Mouse (Mus musculus) hindbrain, postnatal 0 days (tissue): Measurements from ENCODE around the gene Pax8. TPM values are rescaled to one million over a fixed set of nuclear protein-coding genes. Genes with fewer than 3 reads are reported as not detected.

Source experiments
- ATAC-seq: fragments of 200-750 bp; cut with Nextera tagmentation; 2 replicates; pipeline ENCODE4 v1.8.0; 2017; ENCODE audit warnings: mild to moderate bottlenecking, moderate TSS enrichment, moderate library complexity
- DNase-seq: peaks from one replicate; pipeline ENCODE4 v3.0.0-alpha.2; 2015; ENCODE audit warnings: low spot score
- H3K27ac ChIP-seq: fragments of 300-500 bp; sonication (generic); 2 replicates; pipeline ENCODE4 v1.5.1; 2014; ENCODE audit warnings: mild to moderate bottlenecking
- H3K27me3 ChIP-seq: fragments of 300-500 bp; sonication (generic); 2 replicates; pipeline ENCODE4 v1.6.1; 2014; ENCODE audit warnings: low read length, mixed read lengths; ENCODE audit not compliant: insufficient read depth
- H3K36me3 ChIP-seq: fragments of 300-500 bp; sonication (generic); 2 replicates; pipeline ENCODE4 v1.6.1; 2014; ENCODE audit warnings: low read length, mixed read lengths; ENCODE audit not compliant: insufficient read depth
- H3K4me1 ChIP-seq: fragments of 300-500 bp; sonication (generic); 2 replicates; pipeline ENCODE4 v1.6.1; 2014; ENCODE audit warnings: antibody characterized with exemption, low read length, mixed read lengths; ENCODE audit not compliant: insufficient read depth
- H3K4me2 ChIP-seq: fragments of 300-500 bp; sonication (generic); 2 replicates; pipeline ENCODE4 v1.6.1; 2014; ENCODE audit warnings: low read depth, mild to moderate bottlenecking, low read length, moderate library complexity, mixed read lengths
- H3K4me3 ChIP-seq: fragments of 300-500 bp; sonication (generic); 2 replicates; pipeline ENCODE4 v1.5.1; 2014; ENCODE audit warnings: low read length
- H3K9ac ChIP-seq: fragments of 300-500 bp; sonication (generic); replicated peaks from 2 replicates; pipeline ENCODE4 v1.6.1; 2014; ENCODE audit warnings: mild to moderate bottlenecking, low read length, moderate library complexity, mixed read lengths
- H3K9me3 ChIP-seq: fragments of 300-500 bp; sonication (generic); 2 replicates; pipeline ENCODE4 v1.6.1; 2016; ENCODE audit warnings: low read length, mixed read lengths
- CTCF ChIP-seq: IDR thresholded peaks from 2 replicates; pipeline ENCODE4 v1.5.1; 2016; ENCODE audit warnings: antibody characterized with exemption, control low read depth, low read depth
- WGBS: fragments of 180-500 bp; shearing (Covaris S2); extraction: QIAGEN DNeasy Blood & Tissue Kit; methylation state at CpG from one replicate; pipeline ENCODE4 v1.1.7; 2014; 5-methylcytosine and 5-hydroxymethylcytosine counted together
- polyA plus RNA-seq: library from polyadenylated mRNA; unstranded; fragments of >200 nt; fragmentation: Nextera tagmentation; extraction: Ambion mirVana; gene quantifications from 2 replicates; pipeline ENCODE4 v1.2.1, GENCODE M21; 2015
- total RNA-seq: library from RNA; depleted of rRNA; stranded (reverse); fragments of >200 nt; gene quantifications from 2 replicates; pipeline ENCODE4 v1.2.3, GENCODE M21; 2014

Gene Pax8
- total and polyA plus RNA-seq, 2 experiments from 2014 or later = 16.3 to 32.0 TPM

- ATAC-seq (no peak), DNase-seq (no peak)
- no peak overlapping the region for H3K27ac ChIP-seq
- no peaks in the 10 kb centered on the region for H3K9me3 ChIP-seq
- H3K4me3 ChIP-seq = no peak overlapping the region
- TF ChIP-seq CTCF = no peak
- H3K36me3 ChIP-seq = no peaks in the 10 kb centered on the region
- no peaks in the 10 kb centered on the region for H3K27me3 ChIP-seq
- no peak overlapping the region for H3K4me2 ChIP-seq
- H3K4me1 ChIP-seq = 0 out of 2 replicates have a peak, but pooled peaks cover 7% of the 10 kb centered on the region
- 89% methylated on average over 4 of the region's 4 CpGs for WGBS
- no peak overlapping the region for H3K9ac ChIP-seq
These were observed 57.8 kb downstream of the Pax8 start for GRCm38 (mm10) chr2:24417564-24417963.

- no peaks in the 10 kb centered on the region for H3K27me3 ChIP-seq
- WGBS = 14% methylated on average over 2 of the region's 2 CpGs
- H3K9ac ChIP-seq = no peak overlapping the region
- H3K36me3 ChIP-seq = no peaks in the 10 kb centered on the region
- no peak overlapping the region for H3K4me2 ChIP-seq
- no peaks in the 10 kb centered on the region for H3K9me3 ChIP-seq
- H3K27ac ChIP-seq = peak overlapping the region; percentile 27; the same call in 1 of the 2 replicates
- DNase-seq (no peak), ATAC-seq (peak; percentile 37; the same call in 1 of the 2 replicates)
- no peak overlapping the region for H3K4me3 ChIP-seq
- H3K4me1 ChIP-seq = 0 out of 2 replicates have a peak, but pooled peaks cover 7% of the 10 kb centered on the region
- TF ChIP-seq CTCF = no peak
These were observed 58.3 kb downstream of the Pax8 start for GRCm38 (mm10) chr2:24417106-24417505.

- Histone ChIP-seq H3K27me3 (no peaks in the 10 kb centered on the region), H3K36me3 (no peaks in the 10 kb centered on the region), H3K4me2 (no peak overlapping the region), H3K9me3 (no peaks in the 10 kb centered on the region), H3K4me3 (no peak overlapping the region), H3K4me1 (0 out of 2 replicates have a peak, but pooled peaks cover 7% of the 10 kb centered on the region), H3K9ac (no peak overlapping the region), H3K27ac (peak overlapping the region; percentile 27; the same call in 1 of the 2 replicates)
- ATAC-seq (peak; percentile 67), DNase-seq (peak; percentile 54)
- WGBS = 6% methylated on average over 9 of the region's 9 CpGs
- no peak for TF ChIP-seq CTCF
These were observed 58.7 kb downstream of the Pax8 start for GRCm38 (mm10) chr2:24416668-24417067.

- Histone ChIP-seq H3K9ac (no peak overlapping the region), H3K4me2 (no peak overlapping the region), H3K4me1 (0 out of 2 replicates have a peak, but pooled peaks cover 7% of the 10 kb centered on the region), H3K36me3 (no peaks in the 10 kb centered on the region), H3K9me3 (no peaks in the 10 kb centered on the region), H3K4me3 (no peak overlapping the region), H3K27me3 (no peaks in the 10 kb centered on the region), H3K27ac (no peak overlapping the region)
- no peak for TF ChIP-seq CTCF
- ATAC-seq (no peak), DNase-seq (no peak)
- 71% methylated on average over 4 of the region's 4 CpGs for WGBS
These were observed 61.7 kb downstream of the Pax8 start for GRCm38 (mm10) chr2:24413677-24414076.

- Histone ChIP-seq H3K4me2 (no peak overlapping the region), H3K9me3 (no peaks in the 10 kb centered on the region), H3K9ac (no peak overlapping the region), H3K4me3 (no peak overlapping the region), H3K27ac (no peak overlapping the region), H3K27me3 (no peaks in the 10 kb centered on the region), H3K36me3 (no peaks in the 10 kb centered on the region), H3K4me1 (0 out of 2 replicates have a peak, but pooled peaks cover 7% of the 10 kb centered on the region)
- WGBS = 63% methylated on average over 3 of the region's 3 CpGs
- DNase-seq = no peak
- no peak for ATAC-seq
- no peak for TF ChIP-seq CTCF
These were observed 62.2 kb downstream of the Pax8 start for GRCm38 (mm10) chr2:24413172-24413571.

- Histone ChIP-seq H3K36me3 (no peaks in the 10 kb centered on the region), H3K27ac (no peak overlapping the region), H3K4me3 (no peak overlapping the region), H3K27me3 (no peaks in the 10 kb centered on the region), H3K4me2 (no peak overlapping the region), H3K9ac (no peak overlapping the region), H3K9me3 (no peaks in the 10 kb centered on the region), H3K4me1 (0 out of 2 replicates have a peak, but pooled peaks cover 4% of the 10 kb centered on the region)
- peak; percentile 99 for TF ChIP-seq CTCF
- WGBS = 2% methylated on average over 2 of the region's 2 CpGs
- peak; percentile 84 for DNase-seq
- peak; percentile 66 for ATAC-seq
These were observed 66.2 kb downstream of the Pax8 start for GRCm38 (mm10) chr2:24409166-24409565.

GRCm38 (mm10) chr2:24407701-24408485, 67.5 kb downstream of the Pax8 start:
- H3K4me3 ChIP-seq = no peak overlapping the region
- no peak overlapping the region; the same call in 1 of the 2 replicates for H3K27ac ChIP-seq
- H3K36me3 ChIP-seq = no peaks in the 10 kb centered on the region
- peak; percentile 75 for DNase-seq
- H3K4me1 ChIP-seq = 0 out of 2 replicates have a peak, but pooled peaks cover 4% of the 10 kb centered on the region
- H3K9me3 ChIP-seq = no peaks in the 10 kb centered on the region
- peak; percentile 66 for ATAC-seq
- no peak overlapping the region for H3K4me2 ChIP-seq
- H3K9ac ChIP-seq = no peak overlapping the region; the same call in 1 of the 2 replicates
- TF ChIP-seq CTCF = no peak
- H3K27me3 ChIP-seq = no peaks in the 10 kb centered on the region
- WGBS = 21% methylated on average over 4 of the region's 4 CpGs
